Comparison of ENCODE assay signal across 22 mouse cellular contexts in the genomic region with DNA sequence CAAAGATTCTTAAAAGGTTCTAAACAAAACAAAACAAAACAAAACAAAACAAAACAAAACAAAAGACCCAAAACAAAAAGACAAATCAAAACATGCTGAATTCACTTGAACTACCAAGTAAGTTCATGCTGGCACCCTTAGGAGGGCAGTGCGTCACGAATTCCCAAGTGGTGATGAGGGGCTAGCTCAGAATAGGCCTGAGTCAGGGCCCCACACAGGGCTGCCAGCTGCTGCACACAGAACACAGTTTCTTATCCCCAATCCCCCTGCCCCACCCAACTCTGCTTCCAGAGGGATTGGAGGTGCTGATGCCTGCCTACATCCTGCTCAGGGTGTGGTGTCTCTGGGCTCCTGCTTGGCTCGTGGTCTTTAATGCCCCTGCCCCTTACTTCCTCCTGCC.
"Had no signal": no experiment of that assay in that cellular context is flagged by ENCODE, and none has a peak within 500 bp of the region (broad histone marks: within the 10 kb centered on the region; RNA-seq: fewer than 3 reads in every experiment).

No protein-coding gene starts in this region.

- H3K4me2 ChIP-seq: limb, embryonic 13.5 days; liver, embryonic 12.5 days; liver, embryonic 15.5 days; lung, embryonic 15.5 days; midbrain, embryonic 12.5 days; neural tube, embryonic 13.5 days; stomach, embryonic 15.5 days had no signal

- H3K27ac ChIP-seq: kidney, postnatal 0 days; layer of hippocampus, adult 2 months; limb, embryonic 10.5 days; limb, embryonic 13.5 days; liver, embryonic 12.5 days; liver, embryonic 15.5 days; lung, embryonic 15.5 days; midbrain, embryonic 12.5 days; neural tube, embryonic 13.5 days; stomach, embryonic 15.5 days had no signal

- H3K36me3 ChIP-seq: limb, embryonic 10.5 days; limb, embryonic 13.5 days; liver, embryonic 12.5 days; liver, embryonic 15.5 days; lung, embryonic 15.5 days; midbrain, embryonic 12.5 days; neural tube, embryonic 13.5 days; stomach, embryonic 15.5 days had no signal

- H3K27me3 ChIP-seq: limb, embryonic 13.5 days; midbrain, embryonic 12.5 days; neural tube, embryonic 13.5 days; stomach, embryonic 15.5 days had no signal

- H3K9me3 ChIP-seq: limb, embryonic 10.5 days; limb, embryonic 13.5 days; liver, embryonic 12.5 days; liver, embryonic 15.5 days; lung, embryonic 15.5 days; midbrain, embryonic 12.5 days; neural tube, embryonic 13.5 days; stomach, embryonic 15.5 days had no signal

- H3K9ac ChIP-seq: limb, embryonic 13.5 days; liver, embryonic 12.5 days; liver, embryonic 15.5 days; lung, embryonic 15.5 days; midbrain, embryonic 12.5 days; neural tube, embryonic 13.5 days; stomach, embryonic 15.5 days had no signal

- ATAC-seq: liver, embryonic 12.5 days; midbrain, embryonic 16.5 days had no signal

- H3K4me3 ChIP-seq: layer of hippocampus, adult 2 months; limb, embryonic 10.5 days; limb, embryonic 13.5 days; liver, embryonic 12.5 days; liver, embryonic 15.5 days; lung, embryonic 15.5 days; midbrain, embryonic 12.5 days; myocyte; neural tube, embryonic 13.5 days; stomach, embryonic 15.5 days had no signal

- DNase-seq: kidney, postnatal 25 days; layer of hippocampus, adult 9-11 months; liver; lung, adult 18-20 months; lung, postnatal 10 days; lung, postnatal 36 days; retina, postnatal 1 day; right cerebral cortex, postnatal 25 days; spleen, adult 18-20 months; thymus, postnatal 25 days had no signal

- H3K4me1 ChIP-seq: liver, embryonic 12.5 days; liver, embryonic 15.5 days had no signal
